Mouse (Mus musculus) liver, embryonic 11.5 days (tissue): Measurements from ENCODE around the gene Cfap57. TPM values are rescaled to one million over a fixed set of nuclear protein-coding genes. Genes with fewer than 3 reads are reported as not detected.

Experiments used
- ATAC-seq: fragments of 200-750 bp; cut with Nextera tagmentation; replicated peaks from 2 replicates; pipeline ENCODE4 v1.8.0; 2017; ENCODE audit warnings: moderate number of reproducible peaks, mild to moderate bottlenecking, moderate TSS enrichment, moderate library complexity; ENCODE audit not compliant: low FRiP score
- DNase-seq: peaks from one replicate; pipeline ENCODE4 v3.0.0-alpha.2; 2017; ENCODE audit warnings: low spot score
- H3K27ac ChIP-seq: fragments of 300-500 bp; sonication (generic); 2 replicates; pipeline ENCODE4 v1.5.1; 2014; ENCODE audit warnings: mild to moderate bottlenecking, low read depth, low read length, control low read depth
- H3K27me3 ChIP-seq: fragments of 300-500 bp; sonication (generic); replicated peaks from 2 replicates; pipeline ENCODE4 v1.6.1; 2014; ENCODE audit warnings: low read length, mixed read lengths; ENCODE audit not compliant: control insufficient read depth, insufficient read depth
- H3K36me3 ChIP-seq: fragments of 300-500 bp; sonication (generic); 2 replicates; pipeline ENCODE4 v1.6.1; 2014; ENCODE audit warnings: mild to moderate bottlenecking, low read length, moderate library complexity, mixed read lengths; ENCODE audit not compliant: control insufficient read depth, insufficient read depth
- H3K4me1 ChIP-seq: fragments of 300-500 bp; sonication (generic); replicated peaks from 2 replicates; pipeline ENCODE4 v1.6.1; 2014; ENCODE audit warnings: low read length, mixed read lengths; ENCODE audit not compliant: control insufficient read depth, insufficient read depth
- H3K4me2 ChIP-seq: fragments of 300-500 bp; sonication (generic); 2 replicates; pipeline ENCODE4 v1.6.1; 2014; ENCODE audit warnings: mild to moderate bottlenecking, control low read depth, moderate library complexity
- H3K4me3 ChIP-seq: fragments of 300-500 bp; sonication (generic); 2 replicates; pipeline ENCODE4 v1.5.1; 2014; ENCODE audit warnings: low read depth, low read length, control low read depth
- H3K9ac ChIP-seq: fragments of 300-500 bp; sonication (generic); 2 replicates; pipeline ENCODE4 v1.6.1; 2014; ENCODE audit warnings: low read depth, low read length, control low read depth
- H3K9me3 ChIP-seq: fragments of 300-500 bp; sonication (generic); 2 replicates; pipeline ENCODE4 v1.6.1; 2016; ENCODE audit warnings: low read length, inconsistent platforms, mixed read lengths; ENCODE audit not compliant: control insufficient read depth
- WGBS: fragments of 180-500 bp; shearing (Covaris S2); extraction: QIAGEN DNeasy Blood & Tissue Kit; methylation state at CpG from one replicate; pipeline ENCODE4 v1.1.7; 2014; 5-methylcytosine and 5-hydroxymethylcytosine counted together
- polyA plus RNA-seq: library from polyadenylated mRNA; unstranded; fragments of >200 nt; fragmentation: Nextera tagmentation; extraction: Ambion mirVana; gene quantifications from 2 replicates; pipeline ENCODE4 v1.2.1, GENCODE M21; 2014

Gene Cfap57
- polyA plus RNA-seq = 0.82 and 0.86 TPM in 2 replicates

DNA sequence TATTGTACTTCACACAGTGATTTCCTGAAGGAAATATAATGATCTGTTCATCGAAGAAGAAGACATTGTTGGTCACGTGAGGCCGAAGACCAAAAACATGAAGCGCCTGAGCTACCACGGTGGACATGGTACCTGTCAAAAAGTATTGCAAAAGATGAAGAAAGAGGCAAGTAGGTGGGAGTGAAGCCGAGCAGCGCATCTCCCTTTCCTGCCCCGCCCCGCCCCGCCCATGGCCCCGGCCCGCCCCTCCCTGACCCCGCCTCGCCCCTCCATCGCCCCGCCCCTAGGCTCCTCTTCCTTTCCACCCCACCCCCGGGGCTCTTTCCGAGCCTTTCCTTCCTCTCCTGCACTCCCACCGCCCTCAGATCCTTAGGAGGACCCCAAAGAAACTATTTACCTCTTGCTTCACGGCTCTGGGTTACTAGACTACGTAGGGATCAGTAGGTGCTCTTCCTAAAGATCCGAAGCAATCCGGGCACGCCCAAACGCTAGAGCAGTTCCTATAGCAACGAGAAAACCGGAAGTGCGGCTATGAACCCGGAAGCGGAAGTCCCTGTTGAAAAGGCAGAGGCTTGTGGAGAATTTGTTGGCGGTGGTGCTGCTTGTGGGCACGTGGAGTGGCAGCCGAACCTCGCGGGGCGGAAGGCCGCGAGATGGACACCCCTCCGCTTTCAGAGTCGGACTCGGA, at the start of gene Cfap57, which contains the start of gene Ebna1bp2:
Cfap57 (minus strand) TSS at position 499 of the 688 bp plus-strand sequence.
Ebna1bp2 (plus strand) TSS at position 521 of the 688 bp plus-strand sequence.
- Histone ChIP-seq H3K4me3 (peak within 1 kb of the TSS; percentile 91), H3K27me3 (no peaks in the 10 kb centered on the region), H3K27ac (no peak within 1 kb of the TSS), H3K36me3 (peaks cover 24% of the 10 kb centered on the region), H3K4me2 (peak within 1 kb of the TSS; percentile 96), H3K4me1 (peaks cover 9% of the 10 kb centered on the region; the same call in 1 of the 2 replicates), H3K9ac (peak within 1 kb of the TSS; percentile 81), H3K9me3 (no peaks in the 10 kb centered on the region)
- peak; percentile 87 for DNase-seq
- under 1% methylated on average over 38 of the region's 41 CpGs for WGBS
- ATAC-seq = peak; percentile 92

DNA sequence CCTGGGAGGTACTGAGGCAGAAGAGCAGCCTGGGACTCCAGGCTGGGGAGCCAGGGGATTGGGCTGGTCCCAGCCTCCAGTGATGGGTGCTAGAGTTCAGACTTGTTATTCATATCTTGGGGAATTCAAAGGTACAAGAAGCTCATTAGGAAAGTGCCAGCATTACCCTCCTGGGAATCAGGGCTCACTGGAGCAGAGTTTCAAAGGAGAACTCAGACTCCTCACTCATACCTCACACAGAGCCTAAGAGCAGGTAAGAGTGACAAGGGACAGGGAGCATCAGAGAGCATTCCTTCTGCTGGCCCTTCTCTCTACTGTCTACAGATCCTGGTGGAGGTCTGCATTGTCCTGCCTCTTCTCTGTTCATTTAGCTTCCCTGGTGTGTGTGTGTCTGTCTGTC, 38.1 kb upstream of the Cfap57 start, which contains the start of gene Olfr62:
Olfr62 (plus strand) TSS at position 301 of the 400 bp plus-strand sequence.
- DNase-seq (no peak), ATAC-seq (no peak)
- H3K4me2 ChIP-seq = no peak within 1 kb of the TSS
- no peak within 1 kb of the TSS for H3K9ac ChIP-seq
- H3K27ac ChIP-seq = no peak within 1 kb of the TSS
- no peaks in the 10 kb centered on the region for H3K9me3 ChIP-seq
- H3K4me3 ChIP-seq = no peak within 1 kb of the TSS
- H3K27me3 ChIP-seq = no peaks in the 10 kb centered on the region
- H3K36me3 ChIP-seq = no peaks in the 10 kb centered on the region
- H3K4me1 ChIP-seq = no peaks in the 10 kb centered on the region

DNA sequence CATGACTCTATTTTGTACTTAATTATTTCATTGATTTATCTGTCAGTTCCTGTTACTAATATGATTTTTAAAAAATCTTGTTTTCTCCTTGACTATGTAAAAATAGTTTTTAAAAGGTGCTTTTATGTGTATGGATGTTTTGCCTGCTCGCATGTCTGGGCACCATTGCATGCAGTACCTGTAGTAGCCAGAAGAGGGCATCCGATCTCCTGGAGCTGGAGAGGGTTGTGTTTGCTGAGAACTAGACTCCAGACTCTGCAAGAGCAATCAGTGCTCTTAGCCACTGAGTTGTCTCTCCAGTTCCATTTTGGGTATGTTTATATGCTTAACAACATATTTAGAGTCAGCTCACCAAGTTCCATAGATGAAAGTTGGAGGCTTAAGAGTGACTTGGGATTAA, 24.7 kb upstream of the Cfap57 start:
- DNase-seq = peak; percentile 43
- ATAC-seq = no peak
- no peak overlapping the region for H3K27ac ChIP-seq
- H3K9ac ChIP-seq = no peak overlapping the region
- no peak overlapping the region for H3K4me3 ChIP-seq
- 12% methylated on average over 2 of the region's 2 CpGs for WGBS
- H3K27me3 ChIP-seq = no peaks in the 10 kb centered on the region; the same call in 1 of the 2 replicates
- H3K36me3 ChIP-seq = no peaks in the 10 kb centered on the region
- no peak overlapping the region for H3K4me2 ChIP-seq
- no peaks in the 10 kb centered on the region for H3K4me1 ChIP-seq
- H3K9me3 ChIP-seq = no peaks in the 10 kb centered on the region

DNA sequence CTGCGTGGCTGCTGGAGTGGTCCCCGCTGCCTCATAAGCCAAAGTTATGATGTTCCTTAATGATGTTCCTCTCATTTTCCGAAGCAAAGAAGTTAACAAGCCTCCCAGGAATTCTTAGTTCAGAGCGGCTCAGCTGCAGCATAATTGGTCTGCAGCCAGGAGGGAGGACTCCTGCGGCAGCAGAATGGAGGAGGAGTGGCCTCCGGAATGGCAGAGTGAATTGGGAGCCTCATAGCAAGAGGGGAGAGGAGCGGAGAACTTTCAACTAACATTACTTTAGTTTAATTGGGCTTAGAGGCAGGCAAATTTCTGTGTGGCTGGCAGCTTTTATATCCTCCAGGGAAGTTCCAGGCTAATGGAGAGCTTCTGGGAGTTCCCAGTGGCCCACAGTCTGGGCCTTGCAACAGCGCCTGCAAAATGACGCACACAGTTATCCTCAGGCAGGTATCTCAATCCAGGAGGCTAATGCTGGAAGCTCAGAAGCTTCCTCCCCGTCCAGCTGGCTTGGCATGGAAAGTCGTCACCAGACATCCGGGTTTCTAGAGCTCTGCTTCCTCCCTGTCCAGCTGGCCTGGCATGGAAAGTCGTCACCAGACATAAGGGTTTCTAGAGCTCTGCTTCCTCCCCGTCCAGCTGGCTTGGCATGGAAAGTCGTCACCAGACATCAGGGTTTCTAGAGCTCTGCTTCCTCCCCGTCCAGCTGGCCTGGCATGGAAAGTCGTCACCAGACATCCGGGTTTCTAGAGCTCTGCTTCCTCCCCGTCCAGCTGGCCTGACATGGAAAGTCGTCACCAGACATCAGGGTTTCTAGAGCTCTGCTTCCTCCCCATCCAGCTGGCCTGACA, 22.0 kb upstream of the Cfap57 start:
- Histone ChIP-seq H3K36me3 (no peaks in the 10 kb centered on the region), H3K27ac (no peak overlapping the region), H3K9ac (no peak overlapping the region), H3K4me2 (no peak overlapping the region), H3K9me3 (no peaks in the 10 kb centered on the region), H3K4me3 (no peak overlapping the region), H3K4me1 (no peaks in the 10 kb centered on the region), H3K27me3 (no peaks in the 10 kb centered on the region; the same call in 1 of the 2 replicates)
- no peak for ATAC-seq
- no peak for DNase-seq
- WGBS = 46% methylated on average over 20 of the region's 20 CpGs

DNA sequence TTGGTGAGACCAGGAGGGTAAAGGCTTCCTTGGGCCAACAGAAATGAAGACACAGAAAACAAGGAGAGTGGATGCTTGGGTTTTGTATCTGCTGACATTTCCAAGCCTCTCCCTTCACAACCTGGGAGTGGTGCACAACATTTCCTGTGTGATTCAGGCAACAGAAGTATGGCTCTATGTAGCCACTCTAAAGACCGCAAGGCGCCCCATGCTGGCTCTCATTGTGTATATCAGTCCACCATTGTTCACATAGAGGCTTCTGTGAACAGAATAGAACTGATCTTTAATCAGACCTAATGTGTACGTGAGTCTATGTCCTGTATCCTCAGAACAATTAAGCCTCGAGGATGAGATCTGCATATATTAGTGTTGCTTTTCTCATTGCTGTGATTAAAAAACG, 9.7 kb upstream of the Cfap57 start:
- DNase-seq = no peak
- no peaks in the 10 kb centered on the region for H3K27me3 ChIP-seq
- peaks cover 25% of the 10 kb centered on the region for H3K36me3 ChIP-seq
- no peak overlapping the region for H3K4me2 ChIP-seq
- 91% methylated on average over 5 of the region's 5 CpGs for WGBS
- H3K9ac ChIP-seq = no peak overlapping the region
- no peak overlapping the region for H3K4me3 ChIP-seq
- no peak for ATAC-seq
- no peaks in the 10 kb centered on the region for H3K4me1 ChIP-seq
- no peak overlapping the region for H3K27ac ChIP-seq
- H3K9me3 ChIP-seq = no peaks in the 10 kb centered on the region

DNA sequence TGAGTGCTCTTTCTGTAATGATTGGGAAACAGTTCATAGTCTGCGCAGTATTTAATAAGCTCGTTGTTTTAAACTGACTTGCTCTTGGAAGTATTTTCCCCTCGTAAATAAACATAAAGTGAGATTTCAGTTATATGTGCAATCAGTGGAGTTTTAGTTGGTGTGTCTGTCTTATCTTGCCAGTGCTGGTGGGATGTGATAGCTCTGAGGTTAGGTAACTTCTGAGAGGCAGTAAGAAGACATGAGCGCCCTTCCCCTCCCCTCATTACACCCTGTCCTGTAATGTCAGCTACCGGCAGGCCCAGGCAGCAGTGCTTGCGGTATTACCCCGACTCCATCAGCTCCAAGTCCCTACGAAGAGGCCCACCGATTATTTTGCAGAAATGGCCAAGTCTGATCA, 1.2 kb upstream of the Cfap57 start:
- H3K4me3 ChIP-seq = peak overlapping the region; percentile 91
- 58% methylated on average over 9 of the region's 9 CpGs for WGBS
- no peak overlapping the region for H3K27ac ChIP-seq
- H3K9me3 ChIP-seq = no peaks in the 10 kb centered on the region
- peaks cover 36% of the 10 kb centered on the region for H3K36me3 ChIP-seq
- peaks cover 9% of the 10 kb centered on the region; the same call in 1 of the 2 replicates for H3K4me1 ChIP-seq
- no peaks in the 10 kb centered on the region for H3K27me3 ChIP-seq
- peak overlapping the region; percentile 81 for H3K9ac ChIP-seq
- DNase-seq = no peak
- peak overlapping the region; percentile 96 for H3K4me2 ChIP-seq
- peak; percentile 59; the same call in 1 of the 2 replicates for ATAC-seq

DNA sequence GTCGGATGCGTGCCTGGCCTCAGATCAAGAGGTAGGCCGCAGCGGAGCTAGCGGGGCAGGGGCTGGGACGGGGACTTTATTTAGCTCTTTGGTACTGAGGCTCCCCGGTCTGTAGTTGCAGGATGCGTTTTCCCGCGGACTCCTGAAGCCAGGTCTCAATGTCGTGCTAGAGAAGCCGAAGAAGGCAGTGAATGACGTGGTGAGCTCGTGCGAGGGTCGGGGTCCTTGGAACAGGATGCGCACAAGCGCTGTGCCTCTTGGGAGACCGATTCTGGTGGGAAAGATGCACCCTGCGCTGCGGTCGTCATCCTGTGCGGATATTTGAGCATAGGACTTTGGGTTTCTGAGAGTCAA, 367 bp upstream of the Cfap57 start:
- DNase-seq = no peak
- Histone ChIP-seq H3K9me3 (no peaks in the 10 kb centered on the region), H3K4me3 (peak overlapping the region; percentile 91), H3K27ac (no peak overlapping the region), H3K4me1 (peaks cover 9% of the 10 kb centered on the region; the same call in 1 of the 2 replicates), H3K4me2 (peak overlapping the region; percentile 96), H3K9ac (peak overlapping the region; percentile 81), H3K27me3 (no peaks in the 10 kb centered on the region), H3K36me3 (peaks cover 28% of the 10 kb centered on the region)
- 0% methylated on average over 23 of the region's 23 CpGs for WGBS
- ATAC-seq = peak; percentile 36

DNA sequence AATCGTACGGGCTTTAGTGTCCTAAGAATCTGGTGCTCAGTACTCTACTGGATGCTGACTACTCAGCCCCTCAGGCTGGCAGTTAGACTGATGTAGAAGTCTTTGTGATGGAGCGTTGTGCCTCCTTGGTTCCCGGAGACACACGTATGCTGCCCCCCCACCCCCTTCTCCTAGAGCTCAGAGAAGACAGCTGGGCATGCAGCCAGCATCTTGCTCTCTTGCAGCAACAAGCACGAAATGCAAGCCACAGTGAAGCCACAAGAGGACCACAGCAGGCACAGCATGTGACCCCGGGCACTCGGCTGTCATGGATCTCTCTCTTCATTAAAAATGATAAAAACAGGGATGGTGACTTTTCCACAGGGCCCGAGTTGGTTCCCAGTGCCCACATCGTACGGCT, 5.2 kb downstream of the Cfap57 start:
- DNase-seq = no peak
- no peak for ATAC-seq
- H3K4me2 ChIP-seq = no peak overlapping the region
- no peaks in the 10 kb centered on the region for H3K9me3 ChIP-seq
- no peaks in the 10 kb centered on the region; the same call in 1 of the 2 replicates for H3K27me3 ChIP-seq
- no peaks in the 10 kb centered on the region for H3K4me1 ChIP-seq
- no peaks in the 10 kb centered on the region for H3K36me3 ChIP-seq
- no peak overlapping the region for H3K9ac ChIP-seq
- no peak overlapping the region for H3K4me3 ChIP-seq
- WGBS = 83% methylated on average over 11 of the region's 11 CpGs
- H3K27ac ChIP-seq = no peak overlapping the region
